Mouse (Mus musculus): ENCODE measurements around the gene Fam213b.

Fam213b gene

DNA sequence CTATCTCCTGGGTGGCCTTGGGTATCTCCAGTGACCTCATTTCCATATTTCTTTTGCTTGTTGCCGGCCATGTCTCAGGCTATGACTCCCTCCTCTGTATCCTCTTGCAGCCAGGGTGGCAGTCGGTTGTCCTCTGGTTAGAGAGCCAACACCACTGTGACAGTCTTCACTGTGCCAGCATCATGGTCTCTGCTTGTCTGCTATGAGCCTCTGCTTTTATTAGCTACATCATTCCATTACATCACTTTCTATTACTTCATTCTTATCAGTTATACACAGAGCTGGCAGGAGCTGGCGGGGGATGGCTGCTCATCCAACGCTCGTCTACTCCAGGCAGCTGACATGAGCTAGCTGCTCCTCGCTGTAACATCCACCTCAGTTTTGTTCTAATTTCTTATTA, 18.2 kb downstream of the Fam213b start:
- DNase-seq (ENCODE audit: low spot score) = no peak

- peak; percentile 89 for DNase-seq (ENCODE audit: low spot score)
Measured at GRCm38 (mm10) chr4:154877864-154878548, 20.9 kb downstream of the Fam213b start.

DNA sequence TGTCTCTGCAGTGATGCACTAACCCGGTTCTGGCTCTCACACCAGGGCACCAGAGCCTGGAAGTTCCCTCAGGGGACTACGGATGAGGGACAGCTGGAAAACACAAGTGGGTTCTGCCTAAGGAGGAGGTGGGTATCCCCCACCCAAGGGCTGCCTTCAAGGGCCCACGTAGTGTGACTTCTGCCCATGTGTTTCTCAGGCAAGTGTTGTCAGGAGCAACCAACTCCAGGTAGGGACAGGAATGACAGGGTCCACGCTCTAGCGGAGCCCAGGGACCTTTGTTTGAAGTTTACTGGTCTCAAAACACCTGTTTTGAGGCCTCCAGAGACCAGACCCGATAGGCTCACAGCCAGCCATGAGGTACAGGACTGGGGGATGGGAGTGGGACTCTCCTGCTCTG, 25.7 kb downstream of the Fam213b start:
- DNase-seq (ENCODE audit: low spot score) = no peak

- no peak for DNase-seq (ENCODE audit: low spot score)
Measured at GRCm38 (mm10) chr4:154871757-154872251, 27.1 kb downstream of the Fam213b start.

- no peak for DNase-seq (ENCODE audit: low spot score)
Measured at GRCm38 (mm10) chr4:154870721-154871120, 28.2 kb downstream of the Fam213b start.

GRCm38 (mm10) chr4:154869440-154869839, 29.5 kb downstream of the Fam213b start, which contains the start of gene Mmel1:
Gene Mmel1 (plus strand): TSS chr4:154869585.
- DNase-seq (ENCODE audit: low spot score) = no peak

- no peak for DNase-seq (ENCODE audit: low spot score)
Measured at GRCm38 (mm10) chr4:154867257-154867656, 31.7 kb downstream of the Fam213b start.

DNA sequence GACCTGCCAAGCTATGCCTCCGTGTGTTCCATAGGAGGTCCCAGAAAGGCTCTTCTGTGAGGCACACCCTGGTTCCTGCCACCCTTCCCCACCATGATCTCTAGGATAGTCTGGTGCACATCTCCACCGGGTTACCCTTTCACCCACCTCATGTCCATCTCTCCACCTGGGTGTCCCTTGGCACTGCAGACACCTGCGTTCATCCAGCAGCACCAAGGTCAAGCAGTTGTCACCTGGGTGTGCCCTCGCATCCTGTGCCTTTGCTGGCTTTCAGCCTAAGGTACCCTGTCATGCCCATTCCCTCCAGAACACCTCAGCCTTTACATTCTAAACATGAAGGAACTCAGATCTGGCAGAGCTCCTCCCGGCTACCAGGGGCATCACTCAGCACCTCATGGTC, 32.5 kb downstream of the Fam213b start:
- no peak for DNase-seq (ENCODE audit: low spot score)

DNA sequence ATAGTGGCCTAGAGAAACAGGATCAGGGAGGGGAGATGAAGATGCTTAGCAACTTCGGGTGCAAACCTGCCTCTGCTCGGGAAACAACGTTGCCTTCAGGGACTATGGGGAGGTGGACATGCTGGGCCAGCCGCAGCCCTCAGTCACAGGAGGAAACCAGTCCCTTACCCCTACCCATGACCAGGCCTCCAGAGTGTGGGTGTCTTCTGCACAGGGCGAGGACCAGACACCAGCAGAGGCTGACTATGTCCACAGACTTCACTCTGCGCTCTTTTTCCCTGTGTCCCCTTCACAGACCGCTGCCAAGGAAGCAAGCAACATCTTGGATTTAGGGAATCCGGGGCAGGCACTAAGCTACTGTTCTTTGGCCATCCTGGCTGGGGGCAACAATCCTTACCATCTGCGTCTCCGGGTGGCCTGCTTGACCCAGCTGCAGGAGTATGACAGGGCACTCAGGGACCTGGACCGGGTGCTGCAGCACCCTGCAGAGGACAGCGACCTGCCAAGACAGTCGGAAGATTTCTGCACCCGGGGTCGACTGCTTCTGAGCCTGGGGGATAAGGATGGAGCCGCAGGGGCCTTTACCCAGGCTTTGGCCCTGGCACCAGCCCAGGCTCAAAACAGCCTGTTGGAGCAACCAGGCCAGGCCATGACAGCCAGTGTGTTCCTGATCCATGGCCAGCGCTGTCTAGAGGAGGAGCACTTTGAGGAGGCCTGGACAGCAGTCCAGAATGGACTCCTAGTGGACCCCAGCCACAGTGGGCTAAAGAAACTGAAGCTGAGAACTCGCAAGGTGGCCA, 33.8 kb downstream of the Fam213b start:
- DNase-seq (ENCODE audit: low spot score) = no peak

- DNase-seq (ENCODE audit: low spot score) = peak; percentile 89
Measured at GRCm38 (mm10) chr4:154864271-154864771, 34.6 kb downstream of the Fam213b start.

DNA sequence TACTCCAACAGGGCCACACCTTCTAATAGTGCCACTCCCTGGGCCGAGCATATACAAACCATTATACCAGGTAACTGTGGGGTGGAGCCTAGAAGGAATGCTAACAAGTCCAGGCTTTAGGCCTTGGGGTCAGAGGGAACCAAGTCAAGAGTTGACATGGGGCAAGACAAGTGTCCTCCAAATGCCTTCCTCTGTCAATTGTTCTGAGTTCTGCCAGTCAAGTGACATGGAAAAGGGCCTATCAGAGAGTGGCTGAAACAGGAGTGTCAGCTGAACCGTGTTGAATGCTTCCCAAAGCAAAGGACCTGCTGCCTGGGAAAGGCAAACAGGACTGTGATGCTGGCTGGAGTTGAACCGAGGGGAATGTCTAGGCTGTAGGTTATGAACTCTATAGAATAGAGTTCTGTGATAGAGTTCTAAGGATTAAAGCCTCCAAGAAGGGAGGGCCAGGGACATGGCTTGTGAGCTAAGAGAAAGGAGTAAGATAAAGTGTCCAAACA, 35.4 kb downstream of the Fam213b start:
- no peak for DNase-seq (ENCODE audit: low spot score)

DNA sequence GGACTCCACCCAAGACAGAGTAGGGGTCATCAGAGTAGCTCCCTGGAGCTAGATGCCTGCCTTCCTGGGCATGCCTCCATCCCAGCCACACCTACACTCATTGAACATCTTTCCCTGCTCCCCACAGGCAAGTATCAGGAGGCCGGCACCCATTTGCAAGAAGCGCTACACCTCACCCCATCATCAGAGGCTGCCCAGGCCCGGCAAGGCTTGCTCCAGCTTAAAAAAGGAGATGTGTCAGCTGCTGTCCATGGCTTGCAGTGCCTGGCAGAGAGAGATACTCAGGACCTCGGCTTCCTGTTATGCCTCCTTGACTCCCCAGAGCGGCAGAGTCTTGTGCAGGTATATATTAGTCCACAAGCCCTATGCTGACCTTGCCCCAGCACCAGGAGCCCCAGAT, 37.0 kb downstream of the Fam213b start:
- DNase-seq (ENCODE audit: low spot score) = no peak

DNA sequence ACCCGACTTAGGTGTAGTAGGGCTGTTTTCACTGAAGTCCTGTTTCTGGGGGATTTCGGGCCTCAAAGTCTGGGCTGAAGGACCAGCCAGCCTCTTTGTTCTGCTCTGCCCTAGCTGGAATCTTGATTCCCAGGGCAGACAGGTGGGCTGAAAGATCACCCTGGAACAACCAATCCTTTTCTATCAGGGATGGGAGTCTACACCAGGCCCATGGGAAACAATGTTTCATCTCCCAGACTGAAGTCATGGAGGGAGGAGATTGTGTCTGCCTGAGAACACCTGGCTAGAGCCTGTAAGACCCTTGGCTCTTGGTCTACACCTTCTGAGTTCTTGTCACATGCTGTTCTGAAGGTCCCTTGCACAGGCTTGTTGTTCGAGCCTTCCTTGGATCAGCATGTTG, 40.3 kb downstream of the Fam213b start:
- DNase-seq (ENCODE audit: low spot score) = no peak

DNA sequence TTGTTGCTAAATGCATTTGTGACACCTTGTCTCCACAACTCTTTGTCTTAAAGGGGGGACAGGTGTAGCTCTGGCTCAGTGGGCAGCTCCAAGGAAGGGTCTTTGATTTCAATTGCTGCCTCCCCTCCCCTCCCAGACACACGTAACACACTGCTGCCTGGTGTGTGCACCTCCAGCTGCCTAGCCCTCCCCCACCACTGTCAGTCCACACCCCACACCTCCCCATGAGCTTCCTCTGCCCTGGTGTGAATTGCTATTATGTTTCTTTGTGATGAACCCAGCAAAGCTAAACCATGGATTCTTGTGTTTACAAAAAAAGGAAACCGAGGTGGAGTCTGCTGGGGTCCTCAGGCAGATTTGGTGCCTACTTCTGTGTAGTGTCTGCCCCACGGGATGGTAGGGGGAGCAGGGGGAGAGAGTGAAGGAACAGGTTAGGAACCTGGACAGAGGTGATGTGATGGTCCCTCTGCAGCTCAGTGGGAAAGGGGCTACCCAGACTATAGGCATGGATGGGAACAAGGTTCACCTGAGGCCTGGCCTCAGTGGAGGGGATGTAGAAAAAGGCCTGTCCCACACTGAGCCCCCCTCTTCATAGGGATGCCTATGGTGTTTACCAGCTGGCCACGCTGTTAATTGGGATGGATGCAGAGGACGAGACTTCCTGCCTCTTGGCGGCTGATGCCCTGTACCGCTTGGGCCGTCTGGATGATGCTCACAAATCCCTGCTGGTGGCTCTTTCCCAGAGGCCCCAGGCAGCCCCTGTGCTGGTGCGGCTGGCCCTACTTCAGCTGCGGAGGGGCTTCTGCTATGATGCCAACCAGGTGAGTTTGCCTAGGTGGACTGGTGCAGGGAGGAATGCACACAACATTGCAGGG, 41.3 kb downstream of the Fam213b start:
- no peak for DNase-seq (ENCODE audit: low spot score)

GRCm38 (mm10) chr4:154856882-154857281, 42.1 kb downstream of the Fam213b start:
- no peak for DNase-seq (ENCODE audit: low spot score)

GRCm38 (mm10) chr4:154856480-154856837, 42.5 kb downstream of the Fam213b start:
- DNase-seq (ENCODE audit: low spot score) = no peak

GRCm38 (mm10) chr4:154855721-154856479, 43.0 kb downstream of the Fam213b start:
- peak; percentile 42 for DNase-seq (ENCODE audit: low spot score)

DNA sequence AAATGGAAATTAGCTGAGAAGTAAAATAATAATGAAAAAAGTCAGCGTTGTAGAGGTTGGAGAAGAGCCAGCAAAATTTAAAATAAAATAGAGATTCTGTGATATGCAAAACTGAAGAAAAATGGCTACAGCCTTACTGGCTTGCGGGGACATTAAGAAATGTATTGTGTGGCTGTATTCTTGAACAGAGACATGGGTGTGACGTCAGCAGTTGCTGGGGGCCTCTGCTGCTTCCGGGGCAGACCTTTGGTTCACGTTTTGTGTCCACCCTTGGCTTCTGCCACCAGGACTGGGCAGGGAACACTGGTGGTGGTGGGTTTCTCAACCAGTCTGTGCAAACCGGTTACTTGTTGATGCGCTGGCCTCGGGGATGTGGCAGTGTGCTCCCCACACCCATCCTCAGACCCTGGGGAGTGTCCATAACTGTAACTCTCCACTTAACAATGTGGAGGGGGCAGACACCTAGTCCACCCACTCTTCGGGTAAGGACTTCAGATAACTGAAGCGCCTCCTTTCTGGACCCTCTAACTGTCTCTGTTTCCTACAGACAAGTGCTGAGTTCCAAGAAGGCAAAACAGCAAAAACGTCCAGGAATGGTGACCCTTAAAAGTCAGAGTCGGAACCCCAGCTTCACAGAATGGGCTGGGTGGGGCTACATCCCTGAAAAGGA, 44.1 kb downstream of the Fam213b start:
- no peak for DNase-seq (ENCODE audit: low spot score)

- DNase-seq (ENCODE audit: low spot score) = no peak
Measured at GRCm38 (mm10) chr4:154853881-154854280, 45.1 kb downstream of the Fam213b start.

- DNase-seq (ENCODE audit: low spot score) = no peak
Measured at GRCm38 (mm10) chr4:154852696-154853095, 46.2 kb downstream of the Fam213b start.

Data from T-cell, adult 2 months (primary cell).